Mouse (Mus musculus) midbrain, embryonic 16.5 days (tissue): ENCODE results near the gene Pex16. TPM values are rescaled to one million over a fixed set of nuclear protein-coding genes. Genes with fewer than 3 reads are reported as not detected.
"Not testable (repeated sequence)": the region's sequence is repeated elsewhere in the genome, so short reads cannot be mapped to it uniquely, and the experiment has no call there.

Experiments
- ATAC-seq: fragments of 200-750 bp; cut with Nextera tagmentation; 2 replicates; pipeline ENCODE4 v1.8.0; 2017; ENCODE audit warnings: moderate TSS enrichment
- H3K27ac ChIP-seq: fragments of 300-500 bp; sonication (generic); 2 replicates; pipeline ENCODE4 v1.5.1; 2014; ENCODE audit warnings: mild to moderate bottlenecking, low read length, mixed read lengths
- H3K27me3 ChIP-seq: fragments of 300-500 bp; sonication (generic); 2 replicates; pipeline ENCODE4 v1.6.1; 2014; ENCODE audit warnings: low read depth, low read length, mixed read lengths; ENCODE audit not compliant: control insufficient read depth, insufficient read depth
- H3K36me3 ChIP-seq: fragments of 300-500 bp; sonication (generic); 2 replicates; pipeline ENCODE4 v1.6.1; 2014; ENCODE audit warnings: mild to moderate bottlenecking, low read length, moderate library complexity, mixed read lengths; ENCODE audit not compliant: control insufficient read depth, insufficient read depth
- H3K4me1 ChIP-seq: fragments of 300-500 bp; sonication (generic); 2 replicates; pipeline ENCODE4 v1.6.1; 2014; ENCODE audit warnings: mild to moderate bottlenecking, low read length, mixed read lengths; ENCODE audit not compliant: control insufficient read depth, insufficient read depth
- H3K4me2 ChIP-seq: fragments of 300-500 bp; sonication (generic); 2 replicates; pipeline ENCODE4 v1.6.1; 2014; ENCODE audit warnings: mild to moderate bottlenecking, low read length, mixed read lengths
- H3K4me3 ChIP-seq: fragments of 300-500 bp; sonication (generic); 2 replicates; pipeline ENCODE4 v1.5.1; 2014; ENCODE audit warnings: low read depth, mild to moderate bottlenecking, low read length, moderate library complexity, mixed read lengths
- H3K9ac ChIP-seq: fragments of 300-500 bp; sonication (generic); 2 replicates; pipeline ENCODE4 v1.6.1; 2014; ENCODE audit warnings: low read depth, low read length, mixed read lengths
- H3K9me3 ChIP-seq: fragments of 300-500 bp; sonication (generic); replicated peaks from 2 replicates; pipeline ENCODE4 v1.6.1; 2014; ENCODE audit warnings: mild to moderate bottlenecking, low read length, mixed read lengths; ENCODE audit not compliant: control insufficient read depth, poor library complexity, severe bottlenecking
- WGBS: fragments of 180-500 bp; shearing (Covaris S2); extraction: QIAGEN DNeasy Blood & Tissue Kit; methylation state at CpG from one replicate; pipeline ENCODE4 v1.1.7; 2014; 5-methylcytosine and 5-hydroxymethylcytosine counted together
- polyA plus RNA-seq: library from polyadenylated mRNA; unstranded; fragments of >200 nt; fragmentation: Nextera tagmentation; extraction: Ambion mirVana; gene quantifications from 2 replicates; pipeline ENCODE4 v1.2.1, GENCODE M21; 2015

The Pex16 gene
- polyA plus RNA-seq, 1 experiment from 2014 or later, result 39.7 TPM

- Histone ChIP-seq H3K4me1 (peaks cover 45% of the 10 kb centered on the region), H3K27me3 (no peaks in the 10 kb centered on the region), H3K9me3 (no peaks in the 10 kb centered on the region)
Observed at GRCm38 (mm10) chr2:92389645-92390044, 15.2 kb downstream of the Pex16 start.

GRCm38 (mm10) chr2:92390206-92390930, 15.9 kb downstream of the Pex16 start:
- peaks cover 19% of the 10 kb centered on the region for H3K36me3 ChIP-seq
- H3K27me3 ChIP-seq, result no peaks in the 10 kb centered on the region
- no peak overlapping the region for H3K4me3 ChIP-seq
- ATAC-seq, result no peak
- H3K9me3 ChIP-seq, result no peaks in the 10 kb centered on the region
- WGBS, result 74% methylated on average over 6 of the region's 6 CpGs
- H3K4me2 ChIP-seq, result no peak overlapping the region; the same call in 1 of the 2 replicates
- no peak overlapping the region for H3K9ac ChIP-seq
- H3K27ac ChIP-seq, result peak overlapping the region; percentile 94
- peaks cover 45% of the 10 kb centered on the region for H3K4me1 ChIP-seq

More at GRCm38 (mm10) chr2:92389645-92390044, 15.2 kb downstream of the Pex16 start:
- 2% methylated on average over 10 of the region's 10 CpGs for WGBS
- no peak; the same call in 1 of the 2 replicates for ATAC-seq
- H3K4me3 ChIP-seq, result peak overlapping the region; percentile 67
- peak overlapping the region; percentile 73 for H3K4me2 ChIP-seq
- peak overlapping the region; percentile 78 for H3K9ac ChIP-seq
- H3K27ac ChIP-seq, result peak overlapping the region; percentile 94
- peaks cover 20% of the 10 kb centered on the region for H3K36me3 ChIP-seq

- peaks cover 45% of the 10 kb centered on the region for H3K4me1 ChIP-seq
- no peak overlapping the region for H3K4me3 ChIP-seq
- 90% methylated on average over 8 of the region's 8 CpGs for WGBS
- no peak overlapping the region for H3K27ac ChIP-seq
- H3K9me3 ChIP-seq, result no peaks in the 10 kb centered on the region
- no peak overlapping the region for H3K9ac ChIP-seq
- no peaks in the 10 kb centered on the region for H3K27me3 ChIP-seq
- peaks cover 12% of the 10 kb centered on the region for H3K36me3 ChIP-seq
- H3K4me2 ChIP-seq, result no peak overlapping the region
- ATAC-seq, result no peak
Observed at GRCm38 (mm10) chr2:92391116-92391515, 16.6 kb downstream of the Pex16 start.

GRCm38 (mm10) chr2:92391703-92392317, 17.3 kb downstream of the Pex16 start:
- ATAC-seq, result no peak
- H3K4me1 ChIP-seq, result peaks cover 45% of the 10 kb centered on the region

GRCm38 (mm10) chr2:92392318-92393264, 18.1 kb downstream of the Pex16 start:
- peak overlapping the region; percentile 57 for H3K4me2 ChIP-seq
- no peaks in the 10 kb centered on the region for H3K9me3 ChIP-seq
- peaks cover 48% of the 10 kb centered on the region for H3K4me1 ChIP-seq
- ATAC-seq, result no peak
- peak overlapping the region; percentile 31 for H3K4me3 ChIP-seq
- H3K27me3 ChIP-seq, result no peaks in the 10 kb centered on the region
- peak overlapping the region; percentile 59 for H3K9ac ChIP-seq
- H3K36me3 ChIP-seq, result no peaks in the 10 kb centered on the region
- 7% methylated on average over 26 of the region's 26 CpGs for WGBS
- peak overlapping the region; percentile 62 for H3K27ac ChIP-seq

More at GRCm38 (mm10) chr2:92391703-92392317, 17.3 kb downstream of the Pex16 start:
- Histone ChIP-seq H3K36me3 (peaks cover 5% of the 10 kb centered on the region), H3K9me3 (no peaks in the 10 kb centered on the region), H3K27me3 (no peaks in the 10 kb centered on the region), H3K9ac (peak overlapping the region; percentile 59), H3K27ac (peak overlapping the region; percentile 62), H3K4me2 (peak overlapping the region; percentile 57), H3K4me3 (peak overlapping the region; percentile 31)
- WGBS, result 14% methylated on average over 10 of the region's 11 CpGs

- Histone ChIP-seq H3K4me1 (peaks cover 47% of the 10 kb centered on the region), H3K9ac (no peak overlapping the region), H3K27me3 (no peaks in the 10 kb centered on the region), H3K27ac (no peak overlapping the region), H3K9me3 (no peaks in the 10 kb centered on the region), H3K4me3 (no peak overlapping the region), H3K36me3 (no peaks in the 10 kb centered on the region), H3K4me2 (no peak overlapping the region)
- ATAC-seq, result no peak
- 95% methylated on average over 3 of the region's 3 CpGs for WGBS
Observed at GRCm38 (mm10) chr2:92395535-92395934, 21.1 kb downstream of the Pex16 start.

GRCm38 (mm10) chr2:92397436-92397835, 23.0 kb downstream of the Pex16 start:
- 95% methylated on average over 1 of the region's 1 CpGs for WGBS

GRCm38 (mm10) chr2:92399877-92400276, 25.4 kb downstream of the Pex16 start:
- peak overlapping the region; percentile 82 for H3K27ac ChIP-seq

More at GRCm38 (mm10) chr2:92397436-92397835, 23.0 kb downstream of the Pex16 start:
- no peak overlapping the region for H3K27ac ChIP-seq
- H3K4me1 ChIP-seq, result peaks cover 37% of the 10 kb centered on the region
- no peaks in the 10 kb centered on the region for H3K27me3 ChIP-seq
- no peaks in the 10 kb centered on the region for H3K36me3 ChIP-seq
- H3K9me3 ChIP-seq, result no peaks in the 10 kb centered on the region
- ATAC-seq, result no peak
- no peak overlapping the region for H3K4me3 ChIP-seq
- peak overlapping the region; percentile 33; the same call in 1 of the 2 replicates for H3K4me2 ChIP-seq
- no peak overlapping the region for H3K9ac ChIP-seq

More at GRCm38 (mm10) chr2:92399877-92400276, 25.4 kb downstream of the Pex16 start:
- ATAC-seq, H3K36me3 ChIP-seq, H3K27me3 ChIP-seq, H3K9me3 ChIP-seq: not testable (repeated sequence)
- Histone ChIP-seq H3K4me3 (peak overlapping the region; percentile 89), H3K4me1 (peaks cover 27% of the 10 kb centered on the region), H3K4me2 (peak overlapping the region; percentile 83), H3K9ac (peak overlapping the region; percentile 98)
- WGBS, result 21% methylated on average over 3 of the region's 4 CpGs
